Mouse (Mus musculus): ENCODE measurements around the gene Gpn2. TPM values are rescaled to one million over a fixed set of nuclear protein-coding genes. Genes with fewer than 3 reads are reported as not detected.

Gene Gpn2
- total RNA-seq, 2 experiments from 2014 or later: 7.7 to 8.6 TPM

Small RNAs within 50 kb of the gene (microRNA-seq; reads per million reads assigned to microRNA genes)
- gene Gm23158: 0 reads per million in 2 experiments

Other genes with a start within 250 kb of the Gpn2 start
- gene Wdtc1, start 230.9 kb upstream of the Gpn2 start, total RNA-seq (2021): 10 to 100 TPM; 65.7 to 70.6 TPM
- gene Slc9a1, start 214.7 kb upstream of the Gpn2 start, total RNA-seq (2021): 10 to 100 TPM; 21.2 to 22.9 TPM
- 1 to 10 TPM; 3.5 to 5.1 TPM for gene Tent5b, start 104.2 kb upstream of the Gpn2 start, total RNA-seq (2021)
- gene Trnp1, start 85.8 kb upstream of the Gpn2 start, total RNA-seq (2021): 1 to 10 TPM; 1.6 to 3.1 TPM
- not detected for gene Kdf1, start 65.4 kb upstream of the Gpn2 start, total RNA-seq (2021)
- gene Nudc, start 38.4 kb upstream of the Gpn2 start, total RNA-seq (2021): 10 to 100 TPM; 57.8 to 60.2 TPM
- gene Nr0b2, start 31.0 kb upstream of the Gpn2 start, total RNA-seq (2021): 10 to 100 TPM; 20.1 to 23.2 TPM
- gene Gpatch3, start 9.6 kb upstream of the Gpn2 start, total RNA-seq (2021): 1 to 10 TPM; 4.2 to 4.9 TPM
- 1 to 10 TPM; 1.9 TPM for gene Sfn, start 17.8 kb downstream of the Gpn2 start, total RNA-seq (2021)
- 10 to 100 TPM; 17.6 to 21.6 TPM for gene Zdhhc18, start 65.8 kb downstream of the Gpn2 start, total RNA-seq (2021)
- gene Pigv, start 88.3 kb downstream of the Gpn2 start, total RNA-seq (2021): 10 to 100 TPM; 10.4 to 10.7 TPM
- gene Arid1a, start 172.4 kb downstream of the Gpn2 start, total RNA-seq (2021): 10 to 100 TPM; 45.2 to 48.8 TPM

Data from heart, postnatal 14 days (tissue).